Mouse (Mus musculus) forebrain, embryonic 10.5 days (tissue): ENCODE data around the gene Ccdc85c. TPM values are rescaled to one million over a fixed set of nuclear protein-coding genes. Genes with fewer than 3 reads are reported as not detected.
A peak's percentile ranks its signal among the peaks of the same experiment; 100 is the strongest.

ENCODE experiments used
- DNase-seq: peaks from one replicate; pipeline ENCODE4 v3.0.0-alpha.2; 2017; ENCODE audit warnings: low spot score; ENCODE audit errors: extremely low spot score
- H3K27ac ChIP-seq: fragments of 300-500 bp; sonication (generic); 2 replicates; pipeline ENCODE4 v1.5.1; 2016; ENCODE audit warnings: mild to moderate bottlenecking
- H3K27me3 ChIP-seq: fragments of 300-500 bp; sonication (generic); 2 replicates; pipeline ENCODE4 v1.6.1; 2016; ENCODE audit warnings: mild to moderate bottlenecking; ENCODE audit not compliant: poor library complexity, severe bottlenecking
- H3K36me3 ChIP-seq: fragments of 300-500 bp; sonication (generic); replicated peaks from 2 replicates; pipeline ENCODE4 v1.6.1; 2016; ENCODE audit warnings: mild to moderate bottlenecking, moderate library complexity
- H3K4me1 ChIP-seq: fragments of 300-500 bp; sonication (generic); 2 replicates; pipeline ENCODE4 v1.6.1; 2016
- H3K4me3 ChIP-seq: fragments of 300-500 bp; sonication (generic); 2 replicates; pipeline ENCODE4 v1.5.1; 2016; ENCODE audit warnings: mild to moderate bottlenecking, moderate library complexity
- H3K9me3 ChIP-seq: fragments of 300-500 bp; sonication (generic); 2 replicates; pipeline ENCODE4 v1.6.1; 2016; ENCODE audit warnings: mild to moderate bottlenecking, moderate library complexity
- WGBS: fragments of 180-500 bp; shearing (Covaris S2); methylation state at CpG from one replicate; pipeline ENCODE4 v1.1.7; 2016; 5-methylcytosine and 5-hydroxymethylcytosine counted together
- polyA plus RNA-seq: library from polyadenylated mRNA; unstranded; fragments of >200 nt; fragmentation: Nextera tagmentation; extraction: Ambion mirVana; gene quantifications from 2 replicates; pipeline ENCODE4 v1.2.1, GENCODE M21; 2016

Ccdc85c gene
- polyA plus RNA-seq = 13.5 and 14.6 TPM in 2 replicates

DNA sequence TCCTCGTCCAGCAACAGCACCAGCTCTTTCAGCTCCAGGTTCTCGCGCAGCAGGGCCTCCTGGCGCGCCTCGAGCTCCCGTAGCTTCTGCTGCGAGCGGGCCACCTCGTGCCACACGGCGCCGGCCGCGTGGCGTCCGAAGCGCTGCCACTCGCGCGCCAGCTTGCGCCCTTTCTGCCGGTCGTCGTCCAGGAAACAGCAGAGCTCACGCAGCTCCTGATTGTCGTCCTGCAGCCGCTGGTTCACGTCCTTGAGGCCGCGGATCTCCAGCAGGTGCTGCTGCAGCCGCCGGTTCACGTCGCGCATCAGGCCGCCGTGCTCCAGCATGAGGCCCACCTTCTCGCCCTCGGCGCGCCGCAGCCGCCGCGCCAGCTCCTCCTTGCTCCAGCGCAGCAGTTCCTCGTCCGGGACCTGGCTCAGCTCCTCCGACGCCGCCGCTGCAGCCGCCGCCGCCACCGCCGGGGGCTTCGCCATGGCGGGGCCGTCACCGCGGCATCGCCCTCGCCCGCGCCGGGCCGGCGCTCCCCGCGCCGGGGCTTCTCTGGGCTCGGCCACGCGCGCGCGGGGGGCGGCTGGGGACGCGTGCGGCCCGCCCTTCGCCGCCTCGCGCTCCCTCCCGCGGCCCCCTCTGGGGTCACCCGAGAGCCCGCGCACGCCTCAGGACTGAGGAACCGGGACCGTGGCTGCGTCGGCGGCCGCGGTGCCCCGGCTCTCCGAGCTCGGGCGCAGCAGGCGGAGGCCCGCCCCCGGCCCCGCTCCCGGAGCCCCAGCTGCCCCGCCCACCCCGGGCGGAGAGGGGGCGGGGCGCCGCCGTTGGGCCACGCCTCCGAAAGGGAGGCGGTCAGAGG lies at the start of gene Ccdc85c:
Gene Ccdc85c (minus strand): TSS at position 765 of the 847 bp plus-strand sequence.
- H3K27ac ChIP-seq = peak within 1 kb of the TSS; percentile 95
- H3K4me1 ChIP-seq = peaks cover 94% of the 10 kb centered on the region
- H3K27me3 ChIP-seq = peaks cover 16% of the 10 kb centered on the region
- peak; percentile 66 for DNase-seq
- H3K4me3 ChIP-seq = peak within 1 kb of the TSS; percentile 88
- under 1% methylated on average over 118 of the region's 120 CpGs for WGBS
- H3K36me3 ChIP-seq = peaks cover 20% of the 10 kb centered on the region
- H3K9me3 ChIP-seq = no peaks in the 10 kb centered on the region

DNA sequence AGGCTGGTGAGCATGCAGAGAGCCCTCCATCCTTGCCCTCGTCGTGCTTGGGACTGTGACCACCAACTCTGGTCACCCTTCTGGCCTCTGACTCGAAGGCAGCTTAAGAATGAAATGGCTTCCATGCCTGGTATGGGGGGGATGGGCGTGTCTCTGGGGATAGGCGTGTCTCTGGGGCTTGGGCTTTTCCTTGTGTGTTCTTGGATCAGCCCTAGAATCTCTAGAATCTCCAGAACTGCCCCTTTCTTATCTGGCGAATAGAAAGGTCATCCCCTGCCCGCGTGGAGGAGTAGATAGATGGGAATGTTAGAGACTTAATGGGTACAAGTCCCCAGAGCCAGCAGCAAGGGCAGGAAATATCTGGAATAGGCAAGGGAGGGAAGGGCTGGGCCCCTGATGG lies 44.9 kb upstream of the Ccdc85c start:
- H3K27ac ChIP-seq = peak overlapping the region; percentile 94
- peaks cover 53% of the 10 kb centered on the region for H3K27me3 ChIP-seq
- H3K4me1 ChIP-seq = peaks cover 81% of the 10 kb centered on the region
- 5% methylated on average over 8 of the region's 8 CpGs for WGBS
- no peaks in the 10 kb centered on the region for H3K36me3 ChIP-seq
- H3K9me3 ChIP-seq = no peaks in the 10 kb centered on the region
- peak; percentile 73 for DNase-seq
- peak overlapping the region; percentile 18; the same call in 1 of the 2 replicates for H3K4me3 ChIP-seq

DNA sequence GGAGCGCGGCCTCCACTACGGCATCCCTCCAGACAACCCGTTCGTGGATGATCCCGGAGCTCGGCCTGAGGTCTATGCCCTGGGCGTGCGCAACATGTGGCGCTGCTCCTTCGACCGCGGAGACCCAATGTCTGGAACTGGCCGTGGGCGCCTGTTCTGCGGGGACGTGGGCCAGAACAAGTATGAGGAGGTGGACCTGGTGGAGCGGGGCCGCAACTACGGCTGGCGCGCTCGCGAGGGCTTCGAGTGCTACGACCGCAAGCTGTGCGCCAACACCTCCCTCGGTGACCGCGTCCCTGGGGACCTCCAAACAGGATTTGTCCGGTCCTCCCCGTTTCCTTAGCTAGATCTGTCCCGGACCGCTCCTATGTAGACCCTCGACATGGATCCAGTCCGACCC lies 43.3 kb upstream of the Ccdc85c start:
- Histone ChIP-seq H3K27me3 (peaks cover 53% of the 10 kb centered on the region), H3K9me3 (no peaks in the 10 kb centered on the region), H3K4me1 (peaks cover 79% of the 10 kb centered on the region), H3K27ac (peak overlapping the region; percentile 94), H3K4me3 (peak overlapping the region; percentile 3; the same call in 1 of the 2 replicates), H3K36me3 (no peaks in the 10 kb centered on the region; the same call in 1 of the 2 replicates)
- 9% methylated on average over 37 of the region's 37 CpGs for WGBS
- no peak for DNase-seq

DNA sequence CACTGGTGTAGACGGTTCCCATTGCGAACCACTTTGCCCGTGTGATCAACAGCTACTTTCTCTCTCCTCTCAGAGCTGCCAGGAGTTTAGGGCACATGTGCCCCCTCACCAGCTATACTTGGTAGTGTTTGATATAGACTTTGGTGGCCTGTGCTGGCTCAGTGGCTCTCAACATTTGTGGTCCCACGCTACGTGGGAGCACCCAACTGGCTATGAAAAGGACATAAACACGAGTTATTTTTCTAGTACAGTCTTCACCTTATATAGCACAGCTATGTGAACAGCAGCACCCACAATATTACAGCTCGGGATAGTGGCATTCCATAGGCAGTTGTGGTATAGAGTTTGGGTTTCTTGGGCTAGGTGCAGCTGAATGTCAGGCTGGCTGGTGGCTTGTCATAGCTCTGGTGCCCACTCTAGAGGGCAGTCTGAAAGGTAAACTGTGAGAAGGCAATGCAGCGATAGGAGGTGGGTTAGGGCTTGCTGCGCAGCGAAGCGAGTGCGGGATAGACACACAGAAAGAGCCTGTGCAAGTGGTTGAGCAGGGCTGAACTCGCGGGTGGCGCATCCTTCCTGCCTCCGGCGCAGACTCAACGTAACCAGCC lies 42.7 kb upstream of the Ccdc85c start:
- H3K4me1 ChIP-seq = peaks cover 78% of the 10 kb centered on the region
- no peaks in the 10 kb centered on the region for H3K9me3 ChIP-seq
- H3K4me3 ChIP-seq = peak overlapping the region; percentile 3; the same call in 1 of the 2 replicates
- H3K27me3 ChIP-seq = peaks cover 53% of the 10 kb centered on the region
- peak overlapping the region; percentile 94 for H3K27ac ChIP-seq
- peaks cover under 1% of the 10 kb centered on the region; the same call in 1 of the 2 replicates for H3K36me3 ChIP-seq
- DNase-seq = no peak
- WGBS = 11% methylated on average over 18 of the region's 18 CpGs

DNA sequence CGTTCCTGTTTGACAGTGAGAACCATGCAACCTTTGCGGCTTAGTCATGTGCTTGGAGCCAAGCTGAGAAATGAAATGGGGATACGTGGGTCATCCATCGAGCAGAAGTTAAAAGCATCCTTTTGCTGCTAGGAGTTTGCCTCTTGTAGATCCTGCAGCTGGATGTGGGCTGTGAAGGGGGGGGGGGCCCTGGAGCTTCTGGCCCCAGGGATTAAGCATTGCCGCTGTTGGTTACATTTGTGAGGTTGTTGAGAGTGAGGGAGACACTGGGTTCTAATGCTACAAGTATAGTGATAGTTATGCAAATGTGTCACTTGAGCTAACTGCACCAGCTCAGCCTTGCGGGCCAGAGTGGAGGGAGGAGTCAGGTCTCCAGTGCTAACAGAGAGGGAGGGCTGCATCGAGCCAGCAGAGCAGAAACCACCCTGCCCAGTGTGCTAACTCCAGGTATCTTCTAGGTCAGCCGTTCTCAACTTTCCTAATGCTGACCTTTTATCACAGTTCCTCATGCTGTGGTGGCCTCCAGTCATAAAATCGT lies 42.0 kb upstream of the Ccdc85c start:
- Histone ChIP-seq H3K27ac (peak overlapping the region; percentile 94), H3K4me1 (peaks cover 79% of the 10 kb centered on the region), H3K27me3 (peaks cover 53% of the 10 kb centered on the region), H3K36me3 (peaks cover 6% of the 10 kb centered on the region), H3K4me3 (no peak overlapping the region; the same call in 1 of the 2 replicates), H3K9me3 (no peaks in the 10 kb centered on the region)
- peak; percentile 57 for DNase-seq
- 3% methylated on average over 9 of the region's 9 CpGs for WGBS

DNA sequence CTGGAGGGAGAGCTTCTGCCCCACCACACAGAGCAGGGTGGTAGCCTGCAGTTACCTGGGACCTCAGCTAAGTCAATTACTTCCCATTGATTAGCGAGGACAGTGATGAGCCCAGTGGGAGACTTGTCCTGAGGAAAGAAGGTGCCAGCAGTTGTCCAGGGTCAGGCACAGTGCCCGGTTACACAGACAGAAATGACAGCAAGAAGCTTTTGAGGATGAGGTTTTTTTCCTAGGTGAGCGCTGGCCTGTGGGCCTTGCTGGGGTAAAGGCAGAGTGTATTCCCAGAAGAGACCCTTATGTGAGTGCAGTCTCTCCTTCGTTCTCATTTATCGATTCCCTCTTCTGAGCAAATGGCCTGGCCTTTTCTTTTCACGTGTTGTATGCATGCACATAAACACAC lies 41.4 kb upstream of the Ccdc85c start:
- no peak for DNase-seq
- no peak overlapping the region for H3K4me3 ChIP-seq
- peaks cover 53% of the 10 kb centered on the region for H3K27me3 ChIP-seq
- peaks cover 79% of the 10 kb centered on the region for H3K4me1 ChIP-seq
- H3K9me3 ChIP-seq = no peaks in the 10 kb centered on the region
- WGBS = 21% methylated on average over 6 of the region's 6 CpGs
- H3K36me3 ChIP-seq = peaks cover 12% of the 10 kb centered on the region
- peak overlapping the region; percentile 94 for H3K27ac ChIP-seq

DNA sequence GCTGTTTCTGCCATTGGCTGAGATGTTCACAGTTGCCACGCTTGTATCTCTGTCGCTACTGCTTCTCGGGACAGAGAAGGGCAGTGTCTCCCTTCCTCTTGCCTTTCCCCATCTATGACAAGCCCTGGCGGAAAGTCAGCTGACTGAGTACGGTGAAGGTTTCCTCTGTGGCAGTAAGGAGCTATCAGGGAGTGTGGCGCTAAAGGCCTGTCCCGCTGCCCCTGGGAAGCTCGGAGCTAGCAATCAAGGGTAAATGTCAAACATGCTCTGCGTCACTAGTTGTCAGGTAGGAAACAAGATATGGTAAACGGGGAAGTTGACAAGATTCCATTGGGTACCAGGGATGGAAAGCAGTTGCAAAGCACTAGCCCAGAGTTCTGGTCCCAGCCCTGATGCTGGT lies 40.6 kb upstream of the Ccdc85c start:
- Histone ChIP-seq H3K9me3 (no peaks in the 10 kb centered on the region), H3K36me3 (peaks cover 15% of the 10 kb centered on the region), H3K27ac (0 out of 2 replicates have a peak overlapping the region, but pooled peaks have one; percentile 94), H3K27me3 (peaks cover 53% of the 10 kb centered on the region), H3K4me1 (peaks cover 73% of the 10 kb centered on the region), H3K4me3 (no peak overlapping the region)
- WGBS = 52% methylated on average over 10 of the region's 10 CpGs
- no peak for DNase-seq

DNA sequence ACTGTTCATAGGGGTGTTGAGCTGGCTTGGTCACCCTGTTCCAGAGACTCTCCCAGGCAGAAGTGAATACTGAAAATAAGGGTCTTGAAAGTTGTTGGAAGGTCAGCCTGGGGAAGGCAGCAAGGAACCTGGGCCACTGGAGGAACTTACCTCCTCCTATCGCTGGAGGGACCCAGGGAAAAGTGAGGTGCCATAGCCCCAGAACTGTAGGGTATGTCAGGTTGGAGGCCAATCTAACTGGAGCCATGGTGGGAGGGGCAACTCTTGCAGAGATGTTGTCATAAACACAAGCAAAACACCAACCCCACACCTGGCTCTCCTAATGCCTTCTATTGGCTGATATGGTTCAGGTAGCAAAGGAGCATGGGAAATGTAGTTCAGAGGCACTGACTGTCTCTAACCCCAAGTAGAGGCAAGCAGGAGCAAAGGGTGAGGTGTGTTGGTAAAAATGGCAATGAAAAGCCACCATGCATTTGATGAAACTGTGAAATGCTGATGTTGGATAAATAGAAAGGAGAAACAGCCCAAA lies 38.1 kb upstream of the Ccdc85c start:
- Histone ChIP-seq H3K27me3 (peaks cover 35% of the 10 kb centered on the region), H3K9me3 (no peaks in the 10 kb centered on the region), H3K27ac (peak overlapping the region; percentile 76), H3K4me3 (no peak overlapping the region), H3K36me3 (peaks cover 15% of the 10 kb centered on the region), H3K4me1 (peaks cover 70% of the 10 kb centered on the region)
- DNase-seq = no peak
- WGBS = 88% methylated on average over 1 of the region's 1 CpGs

DNA sequence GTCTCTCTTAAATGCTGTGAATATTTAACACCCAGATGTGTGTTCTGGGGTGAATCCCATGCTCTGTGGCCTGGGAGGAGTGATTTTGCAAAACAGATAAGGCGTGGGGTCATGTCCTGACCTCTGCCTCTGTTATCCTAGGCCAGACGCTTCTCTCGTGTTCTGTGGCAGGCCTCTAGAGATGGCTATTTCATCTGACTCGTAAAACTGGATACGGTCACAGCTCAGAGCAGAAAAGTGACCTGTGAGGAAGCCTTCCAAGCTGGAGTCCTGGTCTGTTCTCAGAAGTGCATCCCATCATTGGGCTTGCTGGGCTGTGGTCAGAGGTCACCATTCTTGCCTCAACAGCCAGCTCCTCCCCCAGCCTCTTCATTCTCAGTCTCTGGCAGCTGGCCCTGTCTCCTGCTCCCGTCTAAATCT lies 37.2 kb upstream of the Ccdc85c start:
- peaks cover 70% of the 10 kb centered on the region for H3K4me1 ChIP-seq
- no peaks in the 10 kb centered on the region for H3K9me3 ChIP-seq
- peaks cover 15% of the 10 kb centered on the region for H3K36me3 ChIP-seq
- peak overlapping the region; percentile 76 for H3K27ac ChIP-seq
- no peak for DNase-seq
- 51% methylated on average over 6 of the region's 6 CpGs for WGBS
- H3K4me3 ChIP-seq = no peak overlapping the region
- peaks cover 35% of the 10 kb centered on the region for H3K27me3 ChIP-seq

DNA sequence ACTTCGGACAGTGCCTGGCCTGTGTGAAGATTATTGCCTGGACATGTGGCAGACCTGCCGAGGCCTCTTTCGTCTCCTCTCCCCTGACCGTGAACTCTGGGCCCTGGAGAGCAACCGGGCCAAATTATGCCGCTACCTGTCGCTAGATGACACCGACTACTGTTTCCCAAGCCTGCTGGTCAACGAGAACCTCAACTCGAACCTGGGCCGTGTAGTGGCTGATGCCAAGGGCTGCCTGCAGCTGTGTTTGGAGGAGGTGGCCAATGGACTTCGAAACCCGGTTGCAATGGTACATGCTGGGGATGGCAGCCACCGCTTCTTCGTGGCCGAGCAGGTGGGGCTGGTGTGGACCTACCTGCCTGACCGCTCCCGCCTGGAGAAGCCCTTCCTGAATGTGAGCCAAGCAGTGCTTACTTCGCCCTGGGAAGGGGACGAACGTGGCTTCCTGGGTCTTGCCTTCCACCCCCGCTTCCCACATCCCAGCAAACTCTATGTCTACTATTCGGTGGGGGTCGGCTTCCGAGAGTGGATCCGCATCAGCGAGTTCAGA lies 36.6 kb upstream of the Ccdc85c start:
- Histone ChIP-seq H3K4me3 (no peak overlapping the region), H3K36me3 (peaks cover 15% of the 10 kb centered on the region), H3K4me1 (peaks cover 69% of the 10 kb centered on the region), H3K27me3 (peaks cover 35% of the 10 kb centered on the region), H3K9me3 (no peaks in the 10 kb centered on the region), H3K27ac (peak overlapping the region; percentile 76)
- DNase-seq = no peak
- 94% methylated on average over 27 of the region's 27 CpGs for WGBS

DNA sequence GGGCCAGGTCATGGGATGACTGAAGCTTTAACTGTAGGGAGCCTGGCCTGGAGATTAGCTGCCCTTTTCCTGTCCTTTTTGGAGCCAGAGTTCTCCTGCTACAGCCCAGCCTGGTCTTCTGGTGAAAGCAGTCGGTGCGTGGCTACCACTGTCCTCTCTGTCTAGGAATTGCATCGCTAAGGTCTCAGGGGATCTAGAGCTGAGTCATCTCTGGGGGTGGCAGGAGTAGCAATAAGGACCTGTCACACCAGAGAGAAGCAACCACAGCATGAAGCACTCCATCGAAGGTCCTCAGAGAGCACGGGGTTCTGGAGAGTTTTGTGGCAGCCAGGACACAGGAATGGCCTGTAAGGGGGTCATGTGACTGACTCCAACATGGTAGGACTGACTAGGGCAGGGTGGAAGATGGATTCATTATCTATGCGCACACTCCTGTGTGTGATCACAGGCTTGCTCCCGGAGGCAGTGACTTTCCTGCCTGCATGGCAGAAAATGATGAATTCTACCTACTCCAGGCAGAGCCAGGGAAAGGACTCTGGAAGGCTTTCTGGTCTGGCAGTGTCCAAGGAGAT lies 35.3 kb upstream of the Ccdc85c start:
- no peaks in the 10 kb centered on the region for H3K9me3 ChIP-seq
- H3K4me1 ChIP-seq = peaks cover 69% of the 10 kb centered on the region
- WGBS = 88% methylated on average over 7 of the region's 7 CpGs
- H3K4me3 ChIP-seq = no peak overlapping the region
- peaks cover 15% of the 10 kb centered on the region for H3K36me3 ChIP-seq
- no peak for DNase-seq
- peak overlapping the region; percentile 67 for H3K27ac ChIP-seq
- peaks cover 35% of the 10 kb centered on the region for H3K27me3 ChIP-seq

DNA sequence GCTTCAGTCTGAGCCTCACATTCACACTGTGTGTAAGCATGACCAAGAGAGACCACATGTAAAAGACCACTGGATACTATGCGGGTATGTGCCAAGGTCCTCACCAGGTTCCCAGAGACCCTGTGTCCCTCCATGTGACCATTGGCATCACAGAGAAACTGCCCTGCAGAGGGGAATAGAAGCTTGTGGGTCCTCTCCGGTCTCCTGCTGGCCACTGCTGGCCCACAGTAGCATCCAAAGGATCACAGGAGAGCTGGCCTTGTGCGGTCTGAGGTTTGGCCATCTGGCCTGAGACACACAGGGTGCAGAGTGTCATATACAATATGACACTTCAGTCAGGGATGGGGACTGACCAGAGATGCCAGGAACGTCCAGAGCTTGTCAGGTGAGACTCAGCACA lies 34.8 kb upstream of the Ccdc85c start:
- H3K36me3 ChIP-seq = peaks cover 15% of the 10 kb centered on the region
- H3K27ac ChIP-seq = peak overlapping the region; percentile 67
- H3K4me3 ChIP-seq = no peak overlapping the region
- no peak for DNase-seq
- peaks cover 72% of the 10 kb centered on the region for H3K4me1 ChIP-seq
- WGBS = 88% methylated on average over 4 of the region's 4 CpGs
- H3K27me3 ChIP-seq = peaks cover 39% of the 10 kb centered on the region
- H3K9me3 ChIP-seq = no peaks in the 10 kb centered on the region
